ENCODE assay signal across 23 mouse cellular contexts in genomic region chr16:18201620-18202019, GRCm38 (mm10). TPM values are rescaled to one million over a fixed set of nuclear protein-coding genes. Genes with fewer than 3 reads are reported as not detected.
DNase-seq lines count a peak whose midpoint lies in the region; ATAC-seq lines count a peak whose summit lies in the region.
"Had no signal": no experiment of that assay in that cellular context is flagged by ENCODE, and none has a peak within 500 bp of the region (broad histone marks: within the 10 kb centered on the region; RNA-seq: fewer than 3 reads in every experiment).

No protein-coding gene starts in this region.

- no peaks in the 10 kb centered on the region for H3K36me3 ChIP-seq in intestine, embryonic 15.5 days
- no peaks in the 10 kb centered on the region for H3K36me3 ChIP-seq in intestine, embryonic 16.5 days (ENCODE audit: control insufficient read depth, insufficient read depth, low read length)
- H3K36me3 ChIP-seq in limb, embryonic 10.5 days: no peaks in the 10 kb centered on the region
- H3K36me3 ChIP-seq: embryonic facial prominence, embryonic 10.5 days; embryonic facial prominence, embryonic 12.5 days; forebrain, embryonic 15.5 days had no signal

- no peak overlapping the region for H3K4me2 ChIP-seq in intestine, embryonic 15.5 days (replicated peaks)
- no peak overlapping the region for H3K4me2 ChIP-seq in intestine, embryonic 16.5 days (ENCODE audit: low read depth, low read length)
- H3K4me2 ChIP-seq: embryonic facial prominence, embryonic 12.5 days; forebrain, embryonic 13.5 days; forebrain, embryonic 15.5 days had no signal

- peaks cover 9% of the 10 kb centered on the region; the same call in 1 of the 2 replicates for H3K4me1 ChIP-seq in intestine, embryonic 15.5 days (replicated peaks)
- H3K4me1 ChIP-seq in intestine, embryonic 16.5 days (ENCODE audit: control insufficient read depth, insufficient read depth, low read length): peaks cover 6% of the 10 kb centered on the region; the same call in 1 of the 2 replicates
- H3K4me1 ChIP-seq in limb, embryonic 10.5 days: peaks cover 87% of the 10 kb centered on the region

- ATAC-seq in intestine, embryonic 15.5 days: peak; percentile 55; the same call in 1 of the 2 replicates
- peak; percentile 64 for ATAC-seq in intestine, embryonic 16.5 days
- ATAC-seq: activated CD4-positive, CD25-positive, alpha-beta regulatory T cell, adult 4 months; forebrain, embryonic 13.5 days; forebrain, embryonic 15.5 days; forebrain, postnatal 0 days; Patski had no signal

- H3K4me3 ChIP-seq in intestine, embryonic 15.5 days (replicated peaks): no peak overlapping the region
- no peak overlapping the region for H3K4me3 ChIP-seq in intestine, embryonic 16.5 days (ENCODE audit: low read length)
- H3K4me3 ChIP-seq in limb, embryonic 10.5 days: no peak overlapping the region
- H3K4me3 ChIP-seq: embryonic facial prominence, embryonic 10.5 days; embryonic facial prominence, embryonic 12.5 days; forebrain, embryonic 13.5 days; forebrain, embryonic 15.5 days had no signal

- 33% methylated on average over 1 of the region's 1 CpGs for WGBS in intestine, embryonic 15.5 days
- WGBS in intestine, embryonic 16.5 days: 37% methylated on average over 1 of the region's 1 CpGs
- WGBS in limb, embryonic 10.5 days: 35% methylated on average over 1 of the region's 1 CpGs

- no peaks in the 10 kb centered on the region for H3K27me3 ChIP-seq in intestine, embryonic 15.5 days (replicated peaks)
- no peaks in the 10 kb centered on the region for H3K27me3 ChIP-seq in intestine, embryonic 16.5 days (replicated peaks; ENCODE audit: control insufficient read depth, insufficient read depth, low read length)
- H3K27me3 ChIP-seq in limb, embryonic 10.5 days (ENCODE audit: low read depth, poor library complexity, severe bottlenecking): peaks cover 44% of the 10 kb centered on the region
- H3K27me3 ChIP-seq: forebrain, embryonic 13.5 days; forebrain, embryonic 15.5 days had no signal

- no peaks in the 10 kb centered on the region for H3K9me3 ChIP-seq in intestine, embryonic 15.5 days
- H3K9me3 ChIP-seq in intestine, embryonic 16.5 days (ENCODE audit: control insufficient read depth, low read length): no peaks in the 10 kb centered on the region
- H3K9me3 ChIP-seq in limb, embryonic 10.5 days (replicated peaks): no peaks in the 10 kb centered on the region
- H3K9me3 ChIP-seq: embryonic facial prominence, embryonic 10.5 days; embryonic facial prominence, embryonic 12.5 days; forebrain, embryonic 13.5 days; forebrain, embryonic 15.5 days had no signal

- no peak overlapping the region for H3K9ac ChIP-seq in intestine, embryonic 15.5 days
- no peak overlapping the region for H3K9ac ChIP-seq in intestine, embryonic 16.5 days (ENCODE audit: low read depth, low read length)
- H3K9ac ChIP-seq: embryonic facial prominence, embryonic 12.5 days; forebrain, embryonic 15.5 days; forebrain, postnatal 0 days had no signal

- no peak for DNase-seq in limb, embryonic 10.5 days (ENCODE audit: low spot score)
- no peak for DNase-seq in left cerebral cortex, adult 9 months (ENCODE audit: low spot score in 2 of 2)
- DNase-seq in heart, adult 11 months: no peak
- DNase-seq: adrenal gland, adult 8-10 months; adrenal gland, postnatal 14 days; adrenal gland, postnatal 36 days; cerebellum, adult 11-12 months; cerebellum, adult 2 months; cerebellum, adult 9-10 months; cerebellum, postnatal 10 days; cerebellum, postnatal 25 days; forebrain, postnatal 0 days had no signal

- H3K27ac ChIP-seq in intestine, embryonic 15.5 days: no peak overlapping the region
- H3K27ac ChIP-seq in intestine, embryonic 16.5 days (ENCODE audit: low read length): no peak overlapping the region
- H3K27ac ChIP-seq in limb, embryonic 10.5 days: peak overlapping the region; percentile 82
- H3K27ac ChIP-seq: embryonic facial prominence, embryonic 12.5 days; forebrain, embryonic 13.5 days; forebrain, embryonic 15.5 days had no signal

RNA-seq across cellular contexts. Expression of gene Ccdc188, which starts 16.1 kb away (rescaled TPM):
- polyA plus RNA-seq in intestine, embryonic 15.5 days (2015; fragmentation: Nextera tagmentation; extraction: Ambion mirVana): not detected in 2 replicates
- not detected in 2 replicates for polyA plus RNA-seq in intestine, embryonic 16.5 days (2015; fragmentation: Nextera tagmentation; extraction: Ambion mirVana)
- not detected in 2 replicates for polyA plus RNA-seq in limb, embryonic 10.5 days (2016; fragmentation: Nextera tagmentation; extraction: Ambion mirVana)
- polyA plus RNA-seq: activated CD4-positive, CD25-positive, alpha-beta regulatory T cell, adult 4 months; cerebellum, adult 2 months; cortical plate, adult 2 months; embryonic facial prominence, embryonic 10.5 days; embryonic facial prominence, embryonic 12.5 days; embryonic facial prominence, embryonic 14.5 days; forebrain, embryonic 11.5 days; forebrain, embryonic 13.5 days; forebrain, embryonic 15.5 days; Patski had no signal

RNA-seq across cellular contexts. Expression of gene Zdhhc8, which starts 33.3 kb away (rescaled TPM):
- 11.5 and 11.6 TPM in 2 replicates for polyA plus RNA-seq in intestine, embryonic 15.5 days (2015; fragmentation: Nextera tagmentation; extraction: Ambion mirVana)
- 4.1 TPM in 2 replicates for polyA plus RNA-seq in intestine, embryonic 16.5 days (2015; fragmentation: Nextera tagmentation; extraction: Ambion mirVana)
- polyA plus RNA-seq in limb, embryonic 10.5 days (2016; fragmentation: Nextera tagmentation; extraction: Ambion mirVana): 14.1 and 16.7 TPM in 2 replicates

RNA-seq across cellular contexts. Expression of gene Trmt2a, which starts 46.9 kb away (rescaled TPM):
- 102 and 107 TPM in 2 replicates for polyA plus RNA-seq in intestine, embryonic 15.5 days (2015; fragmentation: Nextera tagmentation; extraction: Ambion mirVana)
- polyA plus RNA-seq in intestine, embryonic 16.5 days (2015; fragmentation: Nextera tagmentation; extraction: Ambion mirVana): 90.8 and 107 TPM in 2 replicates
- 118 and 122 TPM in 2 replicates for polyA plus RNA-seq in limb, embryonic 10.5 days (2016; fragmentation: Nextera tagmentation; extraction: Ambion mirVana)

RNA-seq across cellular contexts. Expression of gene Ranbp1, which starts 46.9 kb away (rescaled TPM):
- 535 and 668 TPM in 2 replicates for polyA plus RNA-seq in intestine, embryonic 15.5 days (2015; fragmentation: Nextera tagmentation; extraction: Ambion mirVana)
- polyA plus RNA-seq in intestine, embryonic 16.5 days (2015; fragmentation: Nextera tagmentation; extraction: Ambion mirVana): 419 and 484 TPM in 2 replicates
- 1,185 and 1,368 TPM in 2 replicates for polyA plus RNA-seq in limb, embryonic 10.5 days (2016; fragmentation: Nextera tagmentation; extraction: Ambion mirVana)

RNA-seq across cellular contexts. Expression of gene Gm49776, which starts 56.5 kb away (rescaled TPM):
- 3.3 TPM in 1 of 2 replicates, not detected in the other for polyA plus RNA-seq in intestine, embryonic 15.5 days (2015; fragmentation: Nextera tagmentation; extraction: Ambion mirVana)
- polyA plus RNA-seq in intestine, embryonic 16.5 days (2015; fragmentation: Nextera tagmentation; extraction: Ambion mirVana): 1.7 TPM in 1 of 2 replicates, not detected in the other
- 2.5 TPM in 1 of 2 replicates, not detected in the other for polyA plus RNA-seq in limb, embryonic 10.5 days (2016; fragmentation: Nextera tagmentation; extraction: Ambion mirVana)
- polyA plus RNA-seq: activated CD4-positive, CD25-positive, alpha-beta regulatory T cell, adult 4 months; cortical plate, adult 2 months; forebrain, embryonic 11.5 days had no signal
